Mouse (Mus musculus) adrenal gland, adult 2 months (tissue): ENCODE data around the gene Zfp704. TPM values are rescaled to one million over a fixed set of nuclear protein-coding genes. Genes with fewer than 3 reads are reported as not detected.

Experiments
- DNase-seq: peaks from one replicate; pipeline ENCODE4 v3.0.0; 2021
- polyA plus RNA-seq: library from polyadenylated mRNA; depleted of rRNA; stranded (reverse); fragments of >200 nt; gene quantifications from 2 replicates; pipeline ENCODE4 v1.2.3, GENCODE M21; 2012
- total RNA-seq, 2 experiments: library from RNA; stranded (reverse); gene quantifications; 2 replicates each; pipeline ENCODE4 v1.2.3; 2021

Zfp704 gene
- total and polyA plus RNA-seq, 3 experiments = 3.3 to 12.5 (median 9.7) TPM

DNA sequence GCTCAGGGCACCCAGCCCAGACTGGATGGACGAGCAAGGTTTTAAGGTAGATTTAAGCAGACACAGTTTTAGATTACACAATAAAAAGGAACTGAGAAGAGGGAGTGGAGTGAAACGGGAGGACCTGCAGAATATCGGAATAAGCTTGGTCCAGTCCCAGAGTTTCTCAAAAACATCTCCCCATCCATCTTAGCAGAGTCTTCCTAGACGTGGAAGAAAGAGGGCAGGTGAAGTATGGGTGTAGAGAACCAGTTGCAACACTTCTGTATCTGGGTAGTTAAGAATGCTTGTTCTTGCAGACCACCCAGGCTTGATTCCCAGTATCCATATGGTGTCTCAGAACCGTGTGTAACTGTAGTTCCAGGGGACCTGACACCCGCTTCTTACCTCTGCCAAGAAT, 149.6 kb downstream of the Zfp704 start:
- no peak for DNase-seq

DNA sequence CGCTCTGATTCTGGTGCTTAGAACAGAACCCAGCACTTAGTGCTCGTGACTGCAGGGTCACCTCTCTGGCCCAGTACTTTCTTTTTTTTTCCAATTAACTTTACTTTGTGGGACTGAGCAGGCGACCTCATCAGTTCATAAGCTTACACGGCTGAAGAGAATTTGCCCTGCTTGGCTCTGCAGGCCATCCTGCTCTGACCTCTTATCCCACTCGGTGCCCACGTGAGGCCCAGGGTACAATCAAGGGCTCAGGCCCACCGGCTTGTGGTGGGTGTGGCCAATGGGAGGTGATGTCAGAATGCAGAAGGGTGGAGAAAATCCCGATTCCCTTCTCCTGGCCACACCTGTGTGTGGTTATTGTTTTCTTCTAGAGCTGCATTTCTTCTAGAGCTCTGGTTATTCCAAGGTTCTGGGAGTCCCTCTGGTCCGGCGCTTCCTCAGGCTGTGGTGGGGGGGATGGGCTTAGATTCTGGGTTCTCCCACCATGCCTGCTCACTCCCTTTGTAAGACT, 153.4 kb downstream of the Zfp704 start:
- DNase-seq = no peak

DNA sequence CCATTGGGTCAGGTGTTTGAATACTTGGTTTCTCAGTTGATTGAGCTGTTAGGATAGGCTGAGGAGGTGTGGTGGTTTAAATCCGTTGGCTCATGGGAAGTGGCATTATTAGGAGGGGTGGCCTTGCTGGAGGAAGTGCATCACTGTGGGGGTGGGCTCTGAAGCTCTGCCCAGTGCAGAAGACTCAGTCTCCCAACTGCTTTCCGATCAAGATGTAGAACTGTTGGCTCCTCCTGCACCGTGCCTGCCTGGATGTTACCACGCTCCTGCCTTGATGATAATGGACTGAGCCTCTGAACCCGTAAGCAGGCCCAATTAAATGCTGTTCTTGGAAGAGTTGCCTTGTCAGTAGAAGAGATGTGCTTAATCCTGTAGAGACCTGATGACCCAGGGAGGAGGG, 154.5 kb downstream of the Zfp704 start:
- DNase-seq = no peak

DNA sequence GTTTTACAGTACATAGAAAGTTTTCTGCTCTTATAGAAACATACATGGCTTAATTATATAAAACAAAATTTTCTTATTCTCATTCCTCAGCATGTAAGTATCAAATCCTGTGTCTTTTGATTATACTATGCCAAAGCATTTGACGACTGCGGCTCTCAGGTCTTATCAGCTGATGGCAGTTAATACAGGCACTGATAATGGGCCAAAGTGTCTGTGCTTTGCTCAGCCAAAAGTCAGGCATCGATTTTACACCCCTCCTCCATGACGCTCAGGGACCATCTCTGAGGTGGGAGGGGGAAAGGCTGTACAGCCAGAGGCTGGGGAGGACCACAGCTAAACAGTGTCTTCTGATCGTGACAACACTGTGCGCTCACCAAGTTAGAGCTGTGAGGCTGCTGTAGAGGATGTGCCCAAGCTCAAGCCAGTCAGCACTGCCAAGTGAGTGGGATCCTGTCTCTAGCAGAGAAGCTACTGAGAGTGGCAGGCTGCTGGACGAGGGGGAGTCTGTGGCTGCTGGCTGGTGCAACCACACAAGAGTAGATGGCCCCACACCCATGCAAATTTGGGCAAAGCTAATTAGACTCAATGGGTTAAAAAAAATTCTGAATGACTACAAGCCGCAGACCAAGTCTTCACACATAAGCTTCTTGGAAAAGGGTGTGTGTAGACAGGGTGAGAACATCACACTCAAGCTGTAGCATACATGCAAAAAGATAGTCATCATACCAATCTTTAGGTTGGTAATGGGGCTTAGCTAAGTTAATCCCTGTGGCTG, 155.1 kb downstream of the Zfp704 start:
- DNase-seq = no peak

DNA sequence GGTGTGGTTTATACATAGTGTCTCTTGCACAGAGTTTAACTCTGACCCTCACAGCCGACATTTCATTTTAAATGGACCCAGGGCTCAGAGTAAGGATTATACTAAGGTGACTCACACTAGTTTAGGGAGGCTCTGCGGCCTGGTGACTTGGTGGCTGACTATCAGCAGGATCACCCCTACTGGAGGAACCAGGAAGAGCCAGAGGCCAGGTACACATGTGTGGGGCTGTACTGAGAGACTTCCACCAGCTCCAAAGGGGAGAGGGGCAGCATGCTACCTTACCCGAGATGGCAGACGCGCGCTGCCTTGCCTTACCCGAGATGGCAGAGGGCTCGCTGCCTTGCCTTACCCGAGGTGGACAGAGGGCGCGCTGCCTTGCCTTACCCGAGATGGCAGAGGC, 159.4 kb downstream of the Zfp704 start:
- DNase-seq = no peak

DNA sequence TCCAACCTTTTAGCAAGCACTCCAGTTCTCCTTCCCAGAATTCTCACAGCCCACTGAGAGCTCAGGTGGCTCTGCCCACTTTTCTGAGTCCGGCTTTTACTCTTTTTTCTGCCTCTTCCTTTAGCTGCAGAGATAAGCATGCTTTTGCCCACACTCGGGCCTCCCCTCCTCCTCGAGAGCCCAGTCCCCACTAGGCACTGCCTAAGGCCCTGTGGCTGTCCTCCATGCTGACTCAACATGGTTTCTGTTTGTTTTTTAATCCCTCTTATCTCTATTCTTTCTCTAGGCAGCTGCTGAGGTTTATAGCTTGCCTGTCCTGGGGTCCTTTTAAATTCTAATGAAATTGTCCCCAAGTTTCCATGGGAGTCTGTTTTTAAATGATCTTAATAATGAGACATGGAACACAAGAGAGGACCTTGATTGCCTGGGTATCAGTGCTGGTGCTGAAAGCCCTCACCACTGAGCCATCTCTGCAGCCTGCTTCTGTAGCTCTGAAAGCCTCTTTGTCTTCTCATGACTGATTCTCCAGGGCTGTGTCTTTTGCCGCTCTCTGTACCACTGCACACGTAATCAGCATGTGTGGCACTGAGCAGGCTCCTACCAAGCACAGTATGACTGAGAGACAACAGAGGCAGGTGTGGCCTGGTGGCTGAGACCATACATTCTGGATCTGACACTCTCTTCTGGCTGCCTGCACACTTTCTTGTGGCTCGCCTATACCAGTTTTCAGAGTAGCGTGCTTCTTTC, 160.5 kb downstream of the Zfp704 start:
- no peak for DNase-seq

DNA sequence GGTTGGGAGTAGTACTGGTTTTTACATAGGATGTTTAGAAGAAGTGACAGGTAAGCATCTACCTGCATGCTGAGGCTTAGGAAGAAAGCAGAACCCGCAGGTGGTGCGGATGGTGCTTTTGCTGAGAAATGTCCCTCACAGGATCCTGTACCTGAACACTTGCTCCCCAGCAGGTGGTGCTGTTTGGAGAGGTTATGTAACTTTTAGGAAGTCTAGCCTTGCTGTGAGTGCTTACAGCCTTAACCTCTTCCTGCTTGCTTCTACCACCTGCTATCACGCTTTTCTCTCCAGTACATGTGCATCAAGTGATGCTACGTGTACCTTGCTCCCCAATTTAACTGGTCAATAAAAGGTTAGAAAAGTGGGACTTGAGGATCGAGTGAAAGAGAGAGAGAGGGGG, 161.3 kb downstream of the Zfp704 start:
- DNase-seq = no peak

DNA sequence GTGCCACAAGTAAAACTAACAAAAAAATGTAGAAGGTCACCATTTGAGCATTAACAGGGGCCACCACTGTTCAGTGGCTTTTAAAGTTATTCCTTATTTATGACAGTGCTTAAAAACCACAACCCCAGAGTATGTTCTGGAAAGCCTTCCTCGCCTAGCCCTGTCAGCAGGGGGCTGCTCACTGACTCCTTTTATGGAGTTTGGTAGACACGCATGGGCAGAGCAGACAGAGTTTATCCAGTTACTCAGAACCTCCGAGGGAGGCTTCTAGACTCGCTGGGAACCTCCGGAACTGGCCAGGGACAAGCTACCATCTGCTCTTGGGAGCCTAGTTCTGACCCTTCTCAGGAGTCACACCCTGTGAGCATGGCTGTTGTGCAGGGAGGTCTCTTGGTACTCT, 165.3 kb downstream of the Zfp704 start:
- DNase-seq = no peak

DNA sequence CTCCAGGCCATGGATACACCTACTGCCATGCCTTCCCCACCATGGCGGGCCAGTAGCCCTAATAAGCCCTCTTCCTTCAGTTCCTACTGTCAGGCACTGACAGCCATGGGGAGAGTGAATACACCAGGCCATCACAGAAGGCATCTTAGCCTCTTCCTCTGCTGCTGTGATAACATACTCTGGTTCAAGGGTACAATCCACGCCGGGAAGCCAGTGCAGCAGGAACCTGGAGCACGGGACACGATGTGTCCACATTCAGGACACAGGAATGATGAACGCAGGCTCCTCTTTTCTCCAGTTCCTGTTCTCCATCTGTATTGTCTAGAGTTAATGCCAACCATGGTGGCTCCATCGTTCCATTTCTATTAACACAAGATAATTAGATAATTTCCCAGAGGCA, 165.9 kb downstream of the Zfp704 start:
- no peak for DNase-seq

DNA sequence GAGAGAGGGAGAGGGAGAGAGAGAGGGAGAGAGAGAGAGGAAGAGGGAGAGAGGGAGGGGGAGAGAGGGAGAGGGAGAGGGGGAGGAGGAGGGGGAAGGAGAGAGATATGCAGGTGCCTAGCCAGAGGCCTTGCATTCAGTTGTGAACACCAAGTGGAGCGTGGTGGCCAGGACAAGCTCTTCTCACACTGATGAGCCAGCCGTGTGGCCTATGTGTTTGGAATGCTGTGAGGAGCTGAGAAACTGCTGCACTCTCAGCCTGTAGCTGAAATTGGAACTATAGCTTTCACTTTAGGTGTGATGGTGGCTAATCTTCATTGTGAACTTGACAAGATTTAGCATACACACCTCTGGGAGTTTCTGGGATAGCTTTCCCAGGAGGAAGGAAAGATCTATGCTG, 166.4 kb downstream of the Zfp704 start:
- DNase-seq = no peak

DNA sequence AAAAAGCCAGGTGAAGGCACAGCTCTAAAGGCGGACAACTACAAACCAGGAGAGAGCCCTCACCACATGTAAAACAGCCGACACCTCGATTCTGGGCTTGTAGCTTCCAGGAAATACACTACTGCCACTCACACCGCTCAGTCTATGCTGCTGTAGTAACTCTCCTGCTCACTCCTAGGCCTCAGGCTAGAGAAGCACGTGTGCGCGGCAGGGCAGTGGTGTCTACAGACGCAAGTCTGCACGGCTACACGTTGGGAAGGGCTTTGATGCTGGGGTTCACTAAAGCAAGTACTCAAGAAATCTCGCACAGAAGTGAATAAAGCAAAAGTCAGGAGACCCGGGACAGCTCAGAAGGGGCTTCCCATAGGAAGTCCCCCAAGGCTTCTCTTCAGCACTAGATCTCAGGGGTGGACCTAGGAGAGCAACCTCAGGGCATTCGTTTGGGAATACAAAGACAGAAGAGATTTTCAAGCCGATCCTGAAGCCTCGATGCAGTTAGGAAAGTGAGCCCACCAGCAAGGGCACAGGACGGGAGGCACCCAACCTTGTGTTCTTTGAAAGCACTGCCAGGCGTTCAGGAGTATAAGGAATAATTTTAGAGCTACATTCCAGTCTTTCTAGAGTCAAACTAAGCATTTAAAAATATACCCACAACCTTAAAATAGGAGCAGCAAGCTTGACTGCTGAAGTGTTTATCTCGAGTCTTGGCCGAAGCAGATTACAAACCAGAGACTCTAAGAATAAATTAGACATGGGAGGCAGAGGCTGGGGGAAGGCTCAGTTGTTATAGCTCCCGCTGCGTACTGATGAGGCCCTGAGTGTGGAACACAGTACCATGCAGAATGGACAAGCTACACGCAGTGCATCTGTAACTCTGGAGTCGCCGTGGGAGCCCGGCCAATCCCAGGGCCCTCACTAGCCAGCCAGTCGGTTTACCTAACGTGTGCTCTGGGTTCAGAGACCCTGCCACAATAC, 168.0 kb downstream of the Zfp704 start:
- DNase-seq = no peak

DNA sequence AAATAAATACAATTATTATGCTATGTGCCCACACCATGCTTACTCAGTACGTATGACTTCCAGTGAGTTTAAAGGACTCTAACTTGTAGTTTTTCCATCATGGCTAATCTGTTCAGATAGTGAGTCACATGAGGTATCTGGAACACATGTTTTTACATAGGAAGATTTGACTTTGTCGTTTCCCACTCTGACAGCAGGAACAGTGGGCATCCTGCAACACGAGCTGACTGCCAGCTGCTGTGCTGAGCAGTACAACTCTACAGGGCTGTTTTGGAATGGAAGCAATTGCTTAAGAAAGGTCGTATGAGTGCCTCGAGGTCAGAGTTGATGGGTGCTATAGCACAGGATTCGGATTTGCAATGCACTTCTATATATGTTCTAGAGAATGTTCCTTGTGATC, 169.4 kb downstream of the Zfp704 start:
- no peak for DNase-seq

DNA sequence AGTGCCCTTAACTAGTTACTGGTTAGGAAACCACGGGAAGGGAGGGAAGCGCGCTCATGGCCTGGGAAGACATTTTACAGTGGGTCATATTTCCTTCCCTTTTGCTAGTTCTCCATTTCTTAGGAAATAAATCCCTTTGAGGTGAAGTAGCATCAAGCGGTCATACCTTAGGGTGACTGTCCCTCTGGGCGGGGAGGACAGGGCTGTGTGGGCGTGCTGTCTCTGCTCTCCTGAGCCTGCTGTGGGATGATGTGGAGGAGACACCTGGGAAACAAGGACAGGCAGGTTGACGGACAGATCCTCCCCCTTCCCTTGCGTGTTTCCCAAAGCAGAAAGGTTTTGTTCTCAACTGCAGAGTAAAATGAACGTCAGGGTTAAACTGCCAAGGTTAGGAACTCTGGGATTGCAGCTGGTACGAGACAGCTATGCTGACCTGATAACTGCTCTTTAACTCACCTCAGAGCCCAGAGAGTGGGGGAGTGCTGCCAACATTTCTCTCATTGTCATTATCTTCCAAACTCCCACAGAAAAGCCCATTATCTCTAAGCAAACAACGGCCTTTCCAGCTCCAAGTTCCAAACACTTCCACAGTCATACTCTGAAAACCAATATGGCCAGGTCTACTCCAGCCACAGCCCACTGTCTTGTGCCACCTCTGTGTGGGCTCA, 170.1 kb downstream of the Zfp704 start:
- DNase-seq = no peak

DNA sequence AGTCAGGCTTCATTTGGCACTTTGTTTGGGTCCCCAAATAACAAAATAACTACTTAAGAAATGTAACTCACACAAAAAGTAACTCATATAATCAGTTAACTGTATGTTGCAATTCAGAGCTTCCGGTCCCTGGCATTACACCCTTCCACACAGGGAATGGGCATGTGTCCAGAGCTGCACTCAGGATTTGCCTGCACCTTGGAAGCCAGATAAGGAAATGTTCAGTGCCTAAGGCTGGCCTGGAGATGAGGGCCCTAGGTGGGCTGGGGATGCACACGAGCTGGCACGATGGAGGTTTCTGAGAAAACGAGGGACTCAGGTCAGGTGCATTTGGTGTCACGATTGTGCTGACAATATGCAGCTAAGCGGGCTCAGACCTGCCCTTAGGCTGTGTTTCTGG, 173.6 kb downstream of the Zfp704 start:
- DNase-seq = no peak

DNA sequence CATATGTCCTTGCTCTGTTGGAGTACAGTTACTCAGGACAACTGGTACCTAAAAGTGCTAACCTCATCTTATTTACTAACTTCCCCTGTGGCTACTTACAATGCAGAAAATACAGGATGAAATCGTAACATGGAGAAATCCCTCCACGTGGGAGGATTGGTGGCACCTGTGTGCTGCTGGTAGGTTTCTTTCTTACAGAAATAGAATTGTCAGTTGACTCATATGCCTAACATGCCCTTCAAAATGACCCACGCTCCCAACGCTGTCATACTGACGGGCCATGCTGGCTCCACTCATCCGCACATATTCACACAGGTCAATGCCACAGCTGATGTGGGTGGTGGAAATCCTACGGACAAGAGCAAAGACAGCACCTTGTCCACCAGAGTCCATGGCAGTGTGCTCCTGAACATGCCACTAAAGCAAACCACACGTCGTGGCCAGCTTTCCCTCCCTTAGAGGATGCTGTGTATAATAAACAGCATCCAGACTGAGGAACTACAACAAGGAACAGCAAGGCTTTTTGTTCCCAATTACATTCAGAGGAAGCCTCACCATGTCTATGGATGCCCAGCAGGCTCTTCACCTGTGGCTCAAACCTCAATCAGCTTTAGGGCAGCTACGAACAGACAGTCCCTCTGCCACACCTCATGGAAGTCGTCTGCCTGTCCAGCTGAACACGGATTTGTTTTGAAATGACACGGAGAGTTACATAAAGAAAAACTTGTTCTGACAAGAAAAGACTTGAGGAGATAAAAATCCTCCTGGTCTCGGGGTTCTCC, 175.3 kb downstream of the Zfp704 start:
- no peak for DNase-seq

DNA sequence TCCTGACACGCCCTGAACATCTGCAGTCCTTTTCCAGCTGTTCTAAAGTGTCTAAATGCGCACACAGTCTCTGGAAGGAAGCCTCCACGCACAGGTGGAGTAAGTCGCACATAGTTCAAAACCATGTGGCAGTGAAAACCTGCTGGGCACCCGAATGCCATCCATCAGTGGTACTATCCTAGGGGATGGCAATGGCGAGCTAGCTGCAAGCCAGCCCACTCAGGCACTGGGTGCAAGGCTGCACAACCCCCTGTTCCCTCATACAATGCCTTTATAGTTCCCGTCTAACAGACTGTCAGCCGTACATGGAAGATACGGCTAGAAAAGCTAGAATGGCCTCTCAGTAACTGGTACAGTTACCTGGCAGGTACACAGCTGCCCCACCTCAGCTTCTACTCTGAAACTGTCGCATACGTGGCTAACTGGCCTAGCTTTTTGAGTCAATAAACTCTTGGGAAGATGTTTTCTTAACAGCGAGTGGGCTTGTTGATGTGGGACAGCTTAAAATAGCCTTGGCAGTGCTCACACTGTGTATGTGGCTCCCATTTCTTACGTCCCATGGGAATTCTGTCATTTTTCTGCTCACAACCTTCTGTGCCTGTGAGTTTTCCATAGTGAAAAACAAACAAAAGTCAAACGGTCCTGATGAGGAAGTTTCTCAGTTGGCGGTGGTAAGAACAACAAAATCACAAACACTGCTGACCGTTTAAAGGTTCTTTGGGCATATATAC, 176.9 kb downstream of the Zfp704 start:
- no peak for DNase-seq

DNA sequence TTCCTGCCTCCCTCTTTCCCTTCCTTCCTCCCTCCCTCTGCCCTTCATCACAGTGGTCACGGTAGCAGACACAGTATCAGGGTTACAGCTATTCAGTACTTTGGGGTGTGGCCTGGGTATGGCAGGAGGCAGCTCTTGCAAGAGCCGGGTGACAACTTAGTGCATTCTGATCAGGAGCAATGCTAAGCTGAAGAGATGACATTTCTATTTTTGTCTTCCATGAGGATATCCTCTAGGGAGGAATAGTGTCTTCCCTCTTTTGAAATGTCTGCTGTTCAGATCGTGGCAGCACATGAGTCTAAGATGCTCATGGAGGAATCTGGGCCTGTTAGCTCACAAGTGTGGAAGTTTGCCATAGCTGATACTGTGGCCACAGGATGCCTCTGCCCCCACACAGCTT, 177.7 kb downstream of the Zfp704 start:
- no peak for DNase-seq

DNA sequence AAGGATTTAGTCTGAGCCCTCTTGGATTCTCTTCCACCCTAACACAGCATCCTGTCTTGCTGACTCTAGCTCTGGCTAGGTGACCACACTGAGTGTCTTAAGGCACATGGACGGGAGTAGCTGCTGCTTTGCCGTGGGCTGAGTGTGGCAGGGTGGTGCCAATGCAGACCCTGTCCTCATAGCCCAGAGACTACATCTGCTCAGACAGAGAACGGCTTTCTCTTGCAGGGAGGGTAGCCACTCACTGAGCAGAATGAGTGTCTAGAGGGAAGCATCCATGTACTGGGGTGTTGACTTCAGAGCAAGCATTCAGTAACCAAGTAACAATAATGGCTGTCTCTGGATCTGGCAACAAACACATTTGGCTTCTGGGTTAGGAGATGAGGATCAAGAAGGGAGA, 179.9 kb downstream of the Zfp704 start:
- DNase-seq = no peak

DNA sequence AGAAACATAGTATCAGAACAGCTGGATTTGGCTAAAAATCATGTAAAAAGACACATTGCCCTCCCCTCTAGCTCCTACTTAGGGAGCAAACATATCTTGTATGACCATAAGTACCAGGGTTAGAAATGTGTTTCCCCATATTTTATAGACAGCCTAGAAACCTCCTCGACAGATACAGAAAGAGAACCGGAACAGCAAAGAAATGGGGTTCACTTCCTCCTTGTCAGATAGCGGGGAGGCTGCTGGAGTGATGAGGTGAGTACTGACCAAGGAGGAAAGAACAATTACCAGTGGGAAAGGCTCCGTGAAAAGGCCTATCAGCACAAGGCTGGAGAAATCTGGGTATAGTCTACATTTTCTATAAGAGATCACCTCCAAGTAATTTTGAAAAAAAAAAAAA, 182.1 kb downstream of the Zfp704 start:
- DNase-seq = no peak

DNA sequence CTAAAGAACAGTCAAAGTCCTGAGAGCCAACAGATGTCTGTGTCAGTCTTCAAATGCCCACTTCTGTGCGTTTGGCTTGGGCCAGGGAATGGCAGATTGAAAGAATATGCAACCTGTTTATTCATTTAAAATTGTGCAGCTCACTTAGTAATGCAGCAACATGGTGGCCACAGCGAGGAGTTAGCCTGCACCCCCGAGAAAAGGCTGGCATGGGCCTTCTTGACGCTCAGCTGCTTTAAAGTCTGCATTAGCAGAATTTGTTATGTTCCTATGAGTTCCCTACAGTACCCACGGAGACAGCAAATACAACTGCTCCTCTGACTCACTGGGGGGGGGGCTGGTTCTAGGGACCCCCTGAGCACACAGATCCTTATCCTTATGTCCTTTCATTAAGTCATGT, 184.2 kb downstream of the Zfp704 start:
- no peak for DNase-seq
